Mouse (Mus musculus) E14TG2a.4 (cell line): ENCODE results near the gene Socs5.

Experiments
- H3K27me3 ChIP-seq: 2 replicates; pipeline ENCODE4 v1.6.1; 2014; ENCODE audit warnings: low read length, control low read depth; ENCODE audit not compliant: insufficient read depth
- H3K36me3 ChIP-seq: 2 replicates; pipeline ENCODE4 v1.6.1; 2014; ENCODE audit warnings: low read length, control low read depth; ENCODE audit not compliant: insufficient read depth
- H3K4me1 ChIP-seq: replicated peaks from 2 replicates; pipeline ENCODE4 v1.6.1; 2014; ENCODE audit warnings: low read depth, low read length, control low read depth
- H3K4me3 ChIP-seq: replicated peaks from 2 replicates; pipeline ENCODE4 v1.5.1; 2014; ENCODE audit warnings: mild to moderate bottlenecking, low read length
- H3K9me3 ChIP-seq: 2 replicates; pipeline ENCODE4 v1.6.1; 2014; ENCODE audit warnings: low read length, control low read depth
- CTCF ChIP-seq: conservative IDR thresholded peaks from 2 replicates; pipeline ENCODE4 v1.5.1; 2014; ENCODE audit warnings: low read length
- NANOG ChIP-seq: IDR thresholded peaks from 2 replicates; pipeline ENCODE4 v1.6.1; 2014; ENCODE audit warnings: borderline replicate concordance, low read length, mixed read lengths
- POU5F1 ChIP-seq: IDR thresholded peaks from 2 replicates; pipeline ENCODE4 v1.6.1; 2014; ENCODE audit warnings: low read length, borderline replicate concordance

The Socs5 gene

DNA sequence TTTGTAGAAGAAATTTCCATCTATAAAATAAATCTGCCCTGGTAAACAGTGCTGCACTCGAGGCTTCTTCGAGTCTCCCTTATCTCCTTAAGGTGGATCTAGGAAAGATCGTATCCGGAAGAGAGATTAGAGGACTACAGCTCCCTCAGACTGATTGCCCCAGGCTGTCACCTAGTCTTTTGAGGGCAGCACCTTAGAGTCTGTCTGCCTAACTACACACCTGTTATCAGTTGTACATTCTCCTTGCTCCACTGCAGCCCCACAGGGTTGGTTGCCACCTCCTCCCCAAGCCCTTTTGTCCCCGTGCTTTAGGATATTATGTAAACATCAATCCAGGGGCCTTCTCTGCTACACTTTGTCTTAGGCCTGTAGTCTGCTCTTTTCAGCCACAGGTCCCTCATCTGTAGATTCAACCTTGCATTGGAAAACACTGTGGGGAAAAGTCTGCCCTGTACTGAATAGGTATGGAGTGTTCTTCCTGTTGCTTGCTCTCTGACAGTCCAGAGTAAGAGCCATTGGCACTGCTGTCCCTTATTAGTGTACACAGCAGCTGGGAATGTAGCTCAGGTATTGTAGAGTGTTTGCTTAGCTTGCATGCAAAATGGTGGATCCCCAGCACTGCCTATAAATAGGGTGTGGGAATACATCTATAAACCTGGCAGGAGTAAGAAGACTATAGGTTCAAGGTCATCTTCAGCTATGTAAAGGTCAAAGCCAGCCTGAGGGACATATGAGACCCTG is 5.5 kb downstream of the Socs5 start:
- Histone ChIP-seq H3K4me3 (no peak overlapping the region), H3K27me3 (peaks cover 13% of the 10 kb centered on the region), H3K4me1 (peaks cover 22% of the 10 kb centered on the region), H3K9me3 (no peaks in the 10 kb centered on the region), H3K36me3 (no peaks in the 10 kb centered on the region)
- TF ChIP-seq POU5F1, result no peak
- no peak for TF ChIP-seq CTCF
- TF ChIP-seq NANOG, result no peak

DNA sequence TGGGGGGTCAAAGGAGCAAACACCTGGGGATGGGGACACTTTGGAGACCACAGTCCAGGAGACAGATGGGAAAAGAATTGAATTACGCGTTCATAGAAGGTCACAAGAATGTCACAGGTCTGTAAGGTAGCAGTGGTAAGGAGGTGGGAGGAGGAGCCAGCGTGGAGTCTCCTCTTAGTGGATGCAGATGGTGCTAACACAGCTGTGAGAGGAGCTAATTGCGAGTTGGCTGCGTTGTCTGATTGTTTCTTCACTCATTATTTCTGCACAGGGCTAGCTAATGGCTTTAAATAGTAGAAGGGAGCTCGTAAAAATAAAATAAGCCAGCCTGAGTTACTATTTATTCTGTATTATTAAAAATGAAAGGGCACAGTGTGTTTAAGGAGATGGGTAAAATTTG is 8.1 kb downstream of the Socs5 start:
- 0 out of 2 replicates have a peak, but pooled peaks cover 3% of the 10 kb centered on the region for H3K4me1 ChIP-seq
- no peak overlapping the region for H3K4me3 ChIP-seq
- TF ChIP-seq NANOG (no peak), CTCF (no peak), POU5F1 (no peak)
- no peaks in the 10 kb centered on the region for H3K36me3 ChIP-seq
- no peaks in the 10 kb centered on the region for H3K27me3 ChIP-seq
- no peaks in the 10 kb centered on the region for H3K9me3 ChIP-seq

DNA sequence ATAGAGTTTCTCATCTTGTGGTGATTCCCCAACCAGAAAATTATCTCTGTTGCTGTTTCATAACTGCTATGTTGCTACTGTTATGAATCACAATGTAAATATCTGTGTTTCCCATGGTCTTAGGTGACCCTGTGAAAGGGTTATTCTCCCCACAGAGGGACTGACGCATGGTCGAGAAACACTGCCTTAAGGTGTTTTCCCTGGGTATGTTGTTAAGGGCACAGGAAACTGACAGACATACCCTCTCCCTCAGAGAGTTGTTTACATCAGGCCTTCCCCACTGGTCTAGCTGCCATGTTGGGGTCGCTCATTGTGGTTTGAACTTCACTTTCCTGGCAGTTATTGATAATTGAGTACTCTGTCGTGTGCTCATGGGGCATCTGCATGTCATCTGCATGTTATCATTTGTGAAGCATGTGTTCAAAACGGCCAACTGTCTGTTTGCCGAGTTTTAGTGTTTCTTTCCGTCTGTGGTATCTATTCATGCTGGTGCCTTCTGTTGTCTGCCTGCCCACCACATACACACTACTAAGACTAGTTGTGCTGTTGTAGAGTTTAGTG is 11.6 kb downstream of the Socs5 start:
- TF ChIP-seq NANOG (no peak), CTCF (no peak)

DNA sequence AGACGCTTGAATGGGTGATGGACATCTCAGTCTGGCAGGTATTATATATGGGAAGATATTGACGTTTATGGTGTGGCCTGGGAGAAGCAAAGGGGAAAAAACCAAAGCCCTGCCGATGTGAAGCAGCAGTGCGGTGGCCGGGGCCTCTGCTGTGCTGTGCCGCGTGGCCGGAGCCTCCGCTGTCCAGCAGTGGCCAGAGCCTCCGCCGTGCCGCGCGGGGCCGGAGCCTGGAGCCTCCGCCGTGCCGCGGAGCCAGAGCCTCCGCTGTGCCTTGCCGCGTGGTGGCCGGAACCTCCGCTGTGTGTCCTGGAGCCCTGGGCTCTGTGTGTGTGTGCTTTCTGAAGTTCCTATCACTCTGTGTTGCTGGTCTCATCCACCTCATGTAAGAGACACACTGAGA is 17.9 kb downstream of the Socs5 start:
- TF ChIP-seq NANOG (no peak), POU5F1 (no peak), CTCF (no peak)
- Histone ChIP-seq H3K27me3 (no peaks in the 10 kb centered on the region), H3K4me3 (peak overlapping the region; percentile 71), H3K36me3 (no peaks in the 10 kb centered on the region), H3K9me3 (no peaks in the 10 kb centered on the region), H3K4me1 (peaks cover 6% of the 10 kb centered on the region; the same call in 1 of the 2 replicates)

More for the DNA sequence above, 11.6 kb downstream of the Socs5 start:
- H3K4me3 ChIP-seq, result no peak overlapping the region
- H3K36me3 ChIP-seq, result no peaks in the 10 kb centered on the region
- no peaks in the 10 kb centered on the region for H3K27me3 ChIP-seq
- H3K4me1 ChIP-seq, result peaks cover 5% of the 10 kb centered on the region; the same call in 1 of the 2 replicates
- no peaks in the 10 kb centered on the region for H3K9me3 ChIP-seq

DNA sequence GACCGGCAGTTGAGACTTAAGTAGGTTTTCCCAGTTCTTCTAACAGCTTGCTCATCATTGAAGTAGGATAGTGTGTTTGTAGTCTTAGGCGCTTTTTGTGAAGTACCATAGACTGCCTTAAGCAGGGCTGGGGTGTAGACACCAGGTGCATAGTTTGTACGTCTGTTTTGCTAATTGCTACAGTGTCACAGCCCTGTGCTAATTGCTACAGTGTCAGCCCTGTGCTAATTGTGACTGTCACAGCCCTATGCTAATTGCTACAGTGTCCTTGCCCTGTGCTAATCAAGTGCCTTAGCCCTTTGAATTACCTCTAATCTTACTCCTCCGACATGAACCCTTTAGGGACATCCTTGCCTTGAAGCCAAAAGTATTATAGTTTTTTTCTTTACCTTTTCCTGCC is 24.8 kb downstream of the Socs5 start:
- no peak for TF ChIP-seq CTCF
- no peak for TF ChIP-seq NANOG
- no peak for TF ChIP-seq POU5F1

DNA sequence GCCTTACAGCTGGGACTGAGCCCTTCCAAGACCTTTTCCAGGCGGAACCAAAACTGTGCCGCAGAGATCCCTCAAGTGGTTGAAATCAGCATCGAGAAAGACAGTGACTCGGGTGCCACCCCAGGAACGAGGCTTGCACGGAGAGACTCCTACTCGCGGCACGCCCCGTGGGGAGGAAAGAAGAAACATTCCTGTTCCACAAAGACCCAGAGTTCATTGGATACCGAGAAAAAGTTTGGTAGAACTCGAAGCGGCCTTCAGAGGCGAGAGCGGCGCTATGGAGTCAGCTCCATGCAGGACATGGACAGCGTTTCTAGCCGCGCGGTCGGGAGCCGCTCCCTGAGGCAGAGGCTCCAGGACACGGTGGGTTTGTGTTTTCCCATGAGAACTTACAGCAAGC is 26.3 kb downstream of the Socs5 start:
- Histone ChIP-seq H3K4me1 (peaks cover 19% of the 10 kb centered on the region), H3K27me3 (peaks cover 32% of the 10 kb centered on the region), H3K4me3 (peak overlapping the region; percentile 39; the same call in 1 of the 2 replicates), H3K9me3 (no peaks in the 10 kb centered on the region), H3K36me3 (no peaks in the 10 kb centered on the region)
- TF ChIP-seq POU5F1 (no peak), NANOG (no peak), CTCF (no peak)

More for the DNA sequence above, 24.8 kb downstream of the Socs5 start:
- Histone ChIP-seq H3K4me1 (peaks cover 19% of the 10 kb centered on the region), H3K9me3 (no peaks in the 10 kb centered on the region), H3K36me3 (no peaks in the 10 kb centered on the region), H3K27me3 (peaks cover 32% of the 10 kb centered on the region), H3K4me3 (no peak overlapping the region)

DNA sequence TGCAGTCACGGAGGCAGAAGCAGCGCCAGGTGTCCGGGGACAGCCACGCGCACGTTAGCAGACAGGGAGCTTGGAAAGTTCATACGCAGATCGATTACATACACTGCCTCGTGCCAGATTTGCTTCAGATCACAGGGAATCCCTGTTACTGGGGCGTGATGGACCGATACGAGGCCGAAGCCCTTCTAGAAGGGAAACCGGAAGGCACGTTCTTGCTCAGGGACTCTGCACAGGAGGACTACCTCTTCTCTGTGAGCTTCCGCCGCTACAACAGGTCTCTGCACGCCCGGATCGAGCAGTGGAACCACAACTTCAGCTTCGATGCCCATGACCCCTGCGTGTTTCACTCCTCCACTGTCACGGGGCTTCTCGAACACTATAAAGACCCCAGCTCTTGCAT is 27.2 kb downstream of the Socs5 start:
- H3K36me3 ChIP-seq, result no peaks in the 10 kb centered on the region
- no peak for TF ChIP-seq NANOG
- no peak for TF ChIP-seq CTCF
- TF ChIP-seq POU5F1, result no peak
- peak overlapping the region; percentile 39 for H3K4me3 ChIP-seq
- H3K27me3 ChIP-seq, result peaks cover 32% of the 10 kb centered on the region
- H3K4me1 ChIP-seq, result peaks cover 22% of the 10 kb centered on the region
- H3K9me3 ChIP-seq, result no peaks in the 10 kb centered on the region

DNA sequence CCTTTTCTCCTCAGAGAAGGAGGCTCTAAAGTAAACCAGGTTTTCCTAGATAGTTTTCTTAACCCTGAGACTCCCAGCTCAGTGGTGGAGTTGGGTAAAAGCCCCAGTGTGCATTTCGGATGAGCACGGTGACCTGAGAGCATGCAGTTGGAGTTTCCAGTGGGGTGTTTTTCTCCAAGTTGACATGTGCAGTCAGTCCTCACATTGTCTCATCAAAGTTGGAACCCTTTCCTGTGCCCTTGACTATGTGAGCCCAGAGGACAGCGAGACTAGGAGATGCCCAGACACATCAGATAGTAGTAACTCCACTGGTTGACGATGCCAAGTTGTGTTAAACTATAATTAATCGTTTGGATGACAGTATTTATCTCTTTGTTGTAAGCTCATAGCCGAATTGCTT is 28.3 kb downstream of the Socs5 start:
- Histone ChIP-seq H3K9me3 (no peaks in the 10 kb centered on the region), H3K36me3 (no peaks in the 10 kb centered on the region), H3K4me3 (no peak overlapping the region), H3K27me3 (peaks cover 32% of the 10 kb centered on the region), H3K4me1 (peaks cover 22% of the 10 kb centered on the region)
- no peak for TF ChIP-seq NANOG
- TF ChIP-seq CTCF, result no peak
- no peak for TF ChIP-seq POU5F1

DNA sequence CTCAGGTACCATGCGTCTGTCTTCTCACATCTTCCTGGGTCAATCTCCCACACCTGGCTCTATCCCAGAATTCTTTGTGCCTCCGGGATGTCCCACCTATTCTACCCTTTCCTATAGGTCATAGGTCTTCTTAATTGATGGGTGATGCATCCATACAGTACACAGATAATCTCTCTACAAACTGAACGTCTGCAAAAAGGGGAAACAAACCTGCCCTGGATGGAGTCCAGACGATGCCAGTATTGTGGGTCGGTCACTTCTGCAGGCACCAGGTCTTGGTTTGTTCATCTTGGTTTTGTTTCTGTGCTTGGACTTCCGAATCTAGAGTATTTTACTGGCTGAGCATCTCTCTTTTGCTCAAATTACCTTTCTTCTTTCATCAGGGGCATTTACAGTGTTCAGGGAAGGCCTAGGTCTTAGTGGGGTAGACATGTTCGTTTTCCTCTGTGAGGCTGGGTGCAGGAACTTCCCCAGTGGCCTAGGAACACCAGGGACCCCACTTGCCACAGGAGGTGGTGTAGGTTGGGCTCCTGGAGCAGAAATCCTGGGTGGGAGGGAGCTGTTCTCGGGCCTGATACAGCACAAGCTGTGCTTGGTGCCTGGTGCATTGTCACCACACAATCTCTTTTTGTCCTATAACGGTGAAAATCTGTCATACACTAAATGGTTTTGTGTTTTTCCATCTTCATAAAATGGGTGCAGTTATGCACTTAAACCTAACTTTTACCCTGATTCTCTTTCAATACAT is 33.9 kb downstream of the Socs5 start:
- TF ChIP-seq CTCF, result no peak
- no peak for TF ChIP-seq POU5F1
- TF ChIP-seq NANOG, result no peak
- H3K4me1 ChIP-seq, result peaks cover 20% of the 10 kb centered on the region
- H3K27me3 ChIP-seq, result no peaks in the 10 kb centered on the region
- H3K4me3 ChIP-seq, result no peak overlapping the region
- H3K36me3 ChIP-seq, result no peaks in the 10 kb centered on the region
- H3K9me3 ChIP-seq, result peaks cover 6% of the 10 kb centered on the region; the same call in 1 of the 2 replicates
